Mouse (Mus musculus): Measurements from ENCODE around the gene Gm10912.
A peak's percentile ranks its signal among the peaks of the same experiment; 100 is the strongest.
"Not testable (repeated sequence)": the region's sequence is repeated elsewhere in the genome, so short reads cannot be mapped to it uniquely, and the experiment has no call there.

The Gm10912 gene

GRCm38 (mm10) chr2:104065526-104065925, at the start of gene Gm10912:
Gene Gm10912 (plus strand): TSS chr2:104065826.
- not testable (repeated sequence) for DNase-seq (ENCODE audit: low read depth, low spot score)

- DNase-seq (ENCODE audit: low read depth, low spot score), result no peak
Measured at GRCm38 (mm10) chr2:104023096-104023495, 42.5 kb upstream of the Gm10912 start.

- DNase-seq (ENCODE audit: low read depth, low spot score), result no peak
Measured at GRCm38 (mm10) chr2:104024656-104025055, 41.0 kb upstream of the Gm10912 start.

GRCm38 (mm10) chr2:104027458-104028138, 38.0 kb upstream of the Gm10912 start, which contains the start of gene Fbxo3:
Gene Fbxo3 (plus strand): TSS chr2:104027721.
- DNase-seq (ENCODE audit: low read depth, low spot score), result peak; percentile 57

GRCm38 (mm10) chr2:104028139-104028723, 37.4 kb upstream of the Gm10912 start, which contains the start of gene 4931422A03Rik:
Gene 4931422A03Rik (minus strand): TSS chr2:104028361.
- DNase-seq (ENCODE audit: low read depth, low spot score), result no peak

- DNase-seq (ENCODE audit: low read depth, low spot score), result no peak
Measured at GRCm38 (mm10) chr2:104029074-104029473, 36.6 kb upstream of the Gm10912 start.

GRCm38 (mm10) chr2:104030381-104030780, 35.2 kb upstream of the Gm10912 start:
- DNase-seq (ENCODE audit: low read depth, low spot score), result no peak

- no peak for DNase-seq (ENCODE audit: low read depth, low spot score)
Measured at GRCm38 (mm10) chr2:104032056-104032455, 33.6 kb upstream of the Gm10912 start.

GRCm38 (mm10) chr2:104034832-104035472, 30.7 kb upstream of the Gm10912 start:
- peak; percentile 43 for DNase-seq (ENCODE audit: low read depth, low spot score)

- no peak for DNase-seq (ENCODE audit: low read depth, low spot score)
Measured at GRCm38 (mm10) chr2:104035595-104035994, 30.0 kb upstream of the Gm10912 start.

GRCm38 (mm10) chr2:104036316-104036715, 29.3 kb upstream of the Gm10912 start:
- no peak for DNase-seq (ENCODE audit: low read depth, low spot score)

GRCm38 (mm10) chr2:104038236-104038635, 27.4 kb upstream of the Gm10912 start:
- no peak for DNase-seq (ENCODE audit: low read depth, low spot score)

GRCm38 (mm10) chr2:104041632-104042031, 24.0 kb upstream of the Gm10912 start:
- DNase-seq (ENCODE audit: low read depth, low spot score), result no peak

- DNase-seq (ENCODE audit: low read depth, low spot score), result no peak
Measured at GRCm38 (mm10) chr2:104042766-104043165, 22.9 kb upstream of the Gm10912 start.

- DNase-seq (ENCODE audit: low read depth, low spot score), result no peak
Measured at GRCm38 (mm10) chr2:104043624-104044478, 21.8 kb upstream of the Gm10912 start.

- no peak for DNase-seq (ENCODE audit: low read depth, low spot score)
Measured at GRCm38 (mm10) chr2:104044479-104045080, 21.0 kb upstream of the Gm10912 start.

- DNase-seq (ENCODE audit: low read depth, low spot score), result no peak
Measured at GRCm38 (mm10) chr2:104058381-104058780, 7.2 kb upstream of the Gm10912 start.

GRCm38 (mm10) chr2:104058954-104059353, 6.7 kb upstream of the Gm10912 start:
- no peak for DNase-seq (ENCODE audit: low read depth, low spot score)

- no peak for DNase-seq (ENCODE audit: low read depth, low spot score)
Measured at GRCm38 (mm10) chr2:104059786-104060185, 5.8 kb upstream of the Gm10912 start.

GRCm38 (mm10) chr2:104060996-104061395, 4.6 kb upstream of the Gm10912 start:
- DNase-seq (ENCODE audit: low read depth, low spot score), result no peak

- no peak for DNase-seq (ENCODE audit: low read depth, low spot score)
Measured at GRCm38 (mm10) chr2:104062665-104063064, 3.0 kb upstream of the Gm10912 start.

All from retina, postnatal 7 days (tissue).